Mouse (Mus musculus): Measurements from ENCODE around the gene Olfr1419.

DNA sequence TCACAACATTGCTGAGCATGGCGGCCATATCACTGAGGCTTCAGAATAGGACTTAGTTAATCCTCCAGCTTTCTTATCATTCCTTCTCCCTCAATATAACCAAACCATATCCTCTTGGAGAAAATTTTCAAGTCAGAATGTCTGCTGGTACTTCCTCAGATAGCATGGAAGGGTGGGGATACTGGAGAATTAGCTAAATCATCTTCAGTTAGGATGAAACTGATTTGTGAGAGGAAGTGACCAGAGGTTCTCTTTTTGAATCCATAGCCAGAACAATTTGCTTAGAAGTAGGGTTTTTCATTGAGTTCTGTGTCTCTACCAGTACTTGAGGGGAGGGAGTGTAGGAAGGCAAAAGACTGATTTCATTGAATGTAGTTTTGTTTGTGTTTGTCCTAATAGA lies 47.2 kb upstream of the Olfr1419 start:
- TF ChIP-seq POLR2A (IDR thresholded peaks at IDR 0.05; ENCODE audit: borderline replicate concordance, extremely low read depth, low read depth, low read length) = no peak
- no peak for TF ChIP-seq CTCF (IDR thresholded peaks at IDR 0.05; ENCODE audit: insufficient read depth, low read length)

Data from lung, adult 2 months (tissue).